Mouse (Mus musculus): ENCODE measurements around the gene Macf1. TPM values are rescaled to one million over a fixed set of nuclear protein-coding genes. Genes with fewer than 3 reads are reported as not detected.

Gene Macf1
- polyA plus RNA-seq, 1 experiment: 62.9 TPM

GRCm38 (mm10) chr4:123418032-123418431 lies 266.1 kb downstream of the Macf1 start:
- Histone ChIP-seq H3K27me3 (replicated peaks; ENCODE audit: control insufficient read depth, insufficient read depth, low read length) (no peaks in the 10 kb centered on the region), H3K4me3 (ENCODE audit: insufficient read depth, low read depth, low read length) (no peak overlapping the region), H3K27ac (ENCODE audit: insufficient read depth, low read depth, low read length) (no peak overlapping the region), H3K4me1 (ENCODE audit: control insufficient read depth, insufficient read depth, low read length) (peaks cover 8% of the 10 kb centered on the region; the same call in 1 of the 2 replicates), H3K36me3 (ENCODE audit: control insufficient read depth, insufficient read depth, low read length) (no peaks in the 10 kb centered on the region)
- TF ChIP-seq CTCF (conservative IDR thresholded peaks at IDR 0.05; ENCODE audit: insufficient read depth, insufficient read length, low read depth, low read length) (no peak), POLR2A (IDR thresholded peaks at IDR 0.05; ENCODE audit: low read depth, low read length) (no peak)
- WGBS: 93% methylated on average over 3 of the region's 3 CpGs
- DNase-seq: no peak

DNA sequence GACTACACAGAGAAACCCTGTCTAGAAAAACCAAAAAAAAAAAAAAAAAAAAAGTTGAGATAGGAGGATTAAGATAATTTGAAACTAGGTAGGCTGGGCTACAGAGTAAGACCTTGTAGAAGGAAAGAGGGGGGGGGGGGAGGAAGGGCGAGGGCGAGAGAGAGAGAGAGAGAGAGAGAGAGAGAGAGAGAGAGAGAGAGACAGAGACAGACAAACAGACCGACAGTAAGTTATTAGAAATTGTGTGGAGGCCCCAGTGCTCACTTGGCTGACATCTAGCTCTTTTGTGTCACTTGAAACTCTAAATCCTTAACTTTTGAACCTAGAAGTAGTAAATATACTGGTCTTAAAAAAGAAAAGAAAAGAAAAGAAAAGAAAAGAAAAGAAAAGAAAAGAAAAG lies 266.7 kb downstream of the Macf1 start:
- 72% methylated on average over 1 of the region's 3 CpGs for WGBS
- Histone ChIP-seq H3K4me3 (ENCODE audit: insufficient read depth, low read depth, low read length) (no peak overlapping the region), H3K36me3 (ENCODE audit: control insufficient read depth, insufficient read depth, low read length) (no peaks in the 10 kb centered on the region), H3K4me1 (ENCODE audit: control insufficient read depth, insufficient read depth, low read length) (peaks cover 9% of the 10 kb centered on the region; the same call in 1 of the 2 replicates), H3K27me3 (replicated peaks; ENCODE audit: control insufficient read depth, insufficient read depth, low read length) (no peaks in the 10 kb centered on the region), H3K27ac (ENCODE audit: insufficient read depth, low read depth, low read length) (no peak overlapping the region)
- DNase-seq: no peak
- TF ChIP-seq CTCF (conservative IDR thresholded peaks at IDR 0.05; ENCODE audit: insufficient read depth, insufficient read length, low read depth, low read length): no peak
- no peak for TF ChIP-seq POLR2A (IDR thresholded peaks at IDR 0.05; ENCODE audit: low read depth, low read length)

DNA sequence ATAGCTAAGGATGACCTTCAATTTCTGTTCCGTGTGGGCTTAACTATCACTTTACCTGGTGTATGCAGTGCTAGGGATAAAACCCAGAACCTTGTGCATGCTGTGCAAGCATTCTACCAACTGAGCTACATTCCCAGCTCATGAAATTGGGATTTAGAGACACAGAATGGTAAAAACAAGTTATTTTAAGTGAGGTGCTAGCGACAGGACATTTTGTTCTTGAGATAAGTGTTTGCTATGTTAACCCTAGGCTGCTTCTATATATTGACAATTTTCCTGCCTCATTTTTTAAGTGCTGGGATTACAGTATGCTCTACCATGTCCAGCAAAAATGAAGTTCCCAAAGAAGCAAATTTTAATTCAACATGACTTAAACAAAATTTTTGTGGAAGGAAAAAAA lies 267.3 kb downstream of the Macf1 start:
- no peak for TF ChIP-seq CTCF (conservative IDR thresholded peaks at IDR 0.05; ENCODE audit: insufficient read depth, insufficient read length, low read depth, low read length)
- TF ChIP-seq POLR2A (IDR thresholded peaks at IDR 0.05; ENCODE audit: low read depth, low read length): no peak
- WGBS: 89% methylated on average over 2 of the region's 2 CpGs
- no peaks in the 10 kb centered on the region for H3K27me3 ChIP-seq (replicated peaks; ENCODE audit: control insufficient read depth, insufficient read depth, low read length)
- no peak for DNase-seq
- peaks cover 10% of the 10 kb centered on the region; the same call in 1 of the 2 replicates for H3K4me1 ChIP-seq (ENCODE audit: control insufficient read depth, insufficient read depth, low read length)
- H3K36me3 ChIP-seq (ENCODE audit: control insufficient read depth, insufficient read depth, low read length): no peaks in the 10 kb centered on the region
- no peak overlapping the region for H3K4me3 ChIP-seq (ENCODE audit: insufficient read depth, low read depth, low read length)
- no peak overlapping the region for H3K27ac ChIP-seq (ENCODE audit: insufficient read depth, low read depth, low read length)

DNA sequence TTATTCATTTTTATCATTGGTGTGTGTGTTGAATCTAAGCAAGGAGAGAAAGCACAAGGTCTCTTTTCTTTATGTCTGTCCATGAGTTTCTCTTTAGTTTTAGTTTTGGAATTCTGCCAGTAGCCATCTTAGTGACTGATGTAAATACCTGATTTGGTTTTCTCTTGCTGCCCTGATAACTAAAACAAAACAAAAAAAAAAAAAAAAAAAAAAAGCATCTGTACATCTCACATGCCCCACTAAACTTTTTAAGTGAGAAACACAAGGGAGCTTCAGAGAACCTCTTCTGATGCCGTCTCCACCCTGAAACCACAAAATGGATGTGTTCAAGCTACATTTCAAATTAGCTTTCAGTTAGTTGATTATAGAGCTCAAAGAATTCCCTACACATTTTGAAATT lies 268.6 kb downstream of the Macf1 start:
- 93% methylated on average over 1 of the region's 1 CpGs for WGBS
- no peaks in the 10 kb centered on the region for H3K27me3 ChIP-seq (replicated peaks; ENCODE audit: control insufficient read depth, insufficient read depth, low read length)
- no peak for DNase-seq
- H3K27ac ChIP-seq (ENCODE audit: insufficient read depth, low read depth, low read length): no peak overlapping the region; the same call in 1 of the 2 replicates
- TF ChIP-seq CTCF (conservative IDR thresholded peaks at IDR 0.05; ENCODE audit: insufficient read depth, insufficient read length, low read depth, low read length) (no peak), POLR2A (IDR thresholded peaks at IDR 0.05; ENCODE audit: low read depth, low read length) (no peak)
- H3K36me3 ChIP-seq (ENCODE audit: control insufficient read depth, insufficient read depth, low read length): no peaks in the 10 kb centered on the region
- peaks cover 14% of the 10 kb centered on the region; the same call in 1 of the 2 replicates for H3K4me1 ChIP-seq (ENCODE audit: control insufficient read depth, insufficient read depth, low read length)
- no peak overlapping the region for H3K4me3 ChIP-seq (ENCODE audit: insufficient read depth, low read depth, low read length)

DNA sequence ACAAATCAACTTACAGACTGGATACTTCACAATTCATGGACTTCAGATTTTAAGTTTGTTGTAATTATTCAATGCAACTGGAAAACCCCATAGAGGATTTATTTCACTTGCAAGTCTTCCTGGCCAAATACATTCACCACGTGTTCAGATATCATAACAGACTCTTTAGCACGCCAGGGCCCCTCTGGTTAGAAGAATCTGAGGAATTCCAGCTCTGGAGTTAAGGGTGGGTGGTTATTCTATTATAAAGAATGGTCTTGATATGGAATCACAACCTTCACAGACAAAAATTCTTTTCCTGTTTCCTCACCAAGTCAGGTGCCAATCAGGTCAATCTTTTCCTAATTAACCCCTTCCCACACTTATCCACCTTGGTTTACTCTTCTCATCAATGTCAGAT lies 270.3 kb downstream of the Macf1 start:
- H3K4me1 ChIP-seq (ENCODE audit: control insufficient read depth, insufficient read depth, low read length): peaks cover 21% of the 10 kb centered on the region; the same call in 1 of the 2 replicates
- TF ChIP-seq POLR2A (IDR thresholded peaks at IDR 0.05; ENCODE audit: low read depth, low read length): no peak
- no peak for TF ChIP-seq CTCF (conservative IDR thresholded peaks at IDR 0.05; ENCODE audit: insufficient read depth, insufficient read length, low read depth, low read length)
- WGBS: 55% methylated on average over 2 of the region's 2 CpGs
- DNase-seq: no peak
- H3K4me3 ChIP-seq (ENCODE audit: insufficient read depth, low read depth, low read length): no peak overlapping the region
- H3K36me3 ChIP-seq (ENCODE audit: control insufficient read depth, insufficient read depth, low read length): no peaks in the 10 kb centered on the region
- H3K27ac ChIP-seq (ENCODE audit: insufficient read depth, low read depth, low read length): no peak overlapping the region
- no peaks in the 10 kb centered on the region for H3K27me3 ChIP-seq (replicated peaks; ENCODE audit: control insufficient read depth, insufficient read depth, low read length)

DNA sequence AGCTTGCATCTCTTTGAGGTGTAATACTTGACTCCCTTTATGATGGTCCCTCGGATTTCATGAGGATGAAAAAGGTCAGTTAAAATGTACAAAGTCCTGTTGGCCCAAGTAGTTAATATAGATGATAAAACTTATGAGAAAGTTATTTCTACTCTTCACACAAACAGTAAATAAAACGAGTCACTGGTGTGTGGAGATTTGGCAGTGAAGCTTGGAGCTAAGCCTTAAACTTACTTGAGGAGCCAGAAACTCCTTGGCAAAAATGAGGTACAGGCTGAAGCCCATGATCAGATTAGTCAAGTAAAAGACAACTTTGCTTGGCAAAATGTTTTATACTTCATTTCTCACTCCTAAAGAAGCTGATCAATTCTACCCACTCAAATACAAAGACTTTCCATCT lies 271.2 kb downstream of the Macf1 start:
- Histone ChIP-seq H3K4me3 (ENCODE audit: insufficient read depth, low read depth, low read length) (no peak overlapping the region), H3K4me1 (ENCODE audit: control insufficient read depth, insufficient read depth, low read length) (peaks cover 27% of the 10 kb centered on the region; the same call in 1 of the 2 replicates), H3K27ac (ENCODE audit: insufficient read depth, low read depth, low read length) (peak overlapping the region; percentile 90; the same call in 1 of the 2 replicates), H3K27me3 (replicated peaks; ENCODE audit: control insufficient read depth, insufficient read depth, low read length) (no peaks in the 10 kb centered on the region), H3K36me3 (ENCODE audit: control insufficient read depth, insufficient read depth, low read length) (no peaks in the 10 kb centered on the region)
- 30% methylated on average over 2 of the region's 2 CpGs for WGBS
- TF ChIP-seq CTCF (conservative IDR thresholded peaks at IDR 0.05; ENCODE audit: insufficient read depth, insufficient read length, low read depth, low read length) (no peak), POLR2A (IDR thresholded peaks at IDR 0.05; ENCODE audit: low read depth, low read length) (no peak)
- no peak for DNase-seq

- Histone ChIP-seq H3K36me3 (ENCODE audit: control insufficient read depth, insufficient read depth, low read length) (no peaks in the 10 kb centered on the region), H3K4me1 (ENCODE audit: control insufficient read depth, insufficient read depth, low read length) (peaks cover 27% of the 10 kb centered on the region; the same call in 1 of the 2 replicates), H3K4me3 (ENCODE audit: insufficient read depth, low read depth, low read length) (peak overlapping the region; percentile 88), H3K27ac (ENCODE audit: insufficient read depth, low read depth, low read length) (peak overlapping the region; percentile 90), H3K27me3 (replicated peaks; ENCODE audit: control insufficient read depth, insufficient read depth, low read length) (no peaks in the 10 kb centered on the region)
- no peak for TF ChIP-seq POLR2A (IDR thresholded peaks at IDR 0.05; ENCODE audit: low read depth, low read length)
- no peak for DNase-seq
- 7% methylated on average over 6 of the region's 6 CpGs for WGBS
These were observed 271.7 kb downstream of the Macf1 start for GRCm38 (mm10) chr4:123412528-123412878.
